Mouse (Mus musculus) CD4-positive naive resting alpha-beta T cell, adult 76 days (primary cell): Measurements from ENCODE around the gene Pzp. TPM values are rescaled to one million over a fixed set of nuclear protein-coding genes. Genes with fewer than 3 reads are reported as not detected.

Experiments used
- total RNA-seq: library from RNA; stranded (reverse); gene quantifications from one replicate; pipeline ENCODE4 v1.2.4, GENCODE M21; 2023

Pzp gene
- total RNA-seq = not detected

DNA sequence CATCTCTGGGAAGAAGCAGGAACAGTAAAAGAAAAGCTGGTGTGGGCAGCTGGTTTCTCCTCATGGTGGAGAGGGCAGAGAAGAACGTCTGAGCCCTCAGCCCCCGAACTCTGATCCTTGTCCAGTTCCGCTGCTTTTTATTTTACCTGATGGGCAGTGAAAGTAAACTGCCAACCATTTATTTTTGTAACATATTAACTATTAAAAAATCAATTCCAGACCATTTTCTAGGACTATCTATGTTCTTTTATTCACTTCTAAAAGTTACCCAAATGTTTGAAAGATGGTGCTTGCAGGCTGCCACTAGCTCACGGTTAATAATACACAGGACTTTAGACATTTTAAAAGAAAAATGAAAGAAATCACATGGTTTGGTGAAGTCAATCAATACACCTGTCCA is at the start of gene Pzp:
Pzp (minus strand) TSS at position 120 of the 400 bp plus-strand sequence.

DNA sequence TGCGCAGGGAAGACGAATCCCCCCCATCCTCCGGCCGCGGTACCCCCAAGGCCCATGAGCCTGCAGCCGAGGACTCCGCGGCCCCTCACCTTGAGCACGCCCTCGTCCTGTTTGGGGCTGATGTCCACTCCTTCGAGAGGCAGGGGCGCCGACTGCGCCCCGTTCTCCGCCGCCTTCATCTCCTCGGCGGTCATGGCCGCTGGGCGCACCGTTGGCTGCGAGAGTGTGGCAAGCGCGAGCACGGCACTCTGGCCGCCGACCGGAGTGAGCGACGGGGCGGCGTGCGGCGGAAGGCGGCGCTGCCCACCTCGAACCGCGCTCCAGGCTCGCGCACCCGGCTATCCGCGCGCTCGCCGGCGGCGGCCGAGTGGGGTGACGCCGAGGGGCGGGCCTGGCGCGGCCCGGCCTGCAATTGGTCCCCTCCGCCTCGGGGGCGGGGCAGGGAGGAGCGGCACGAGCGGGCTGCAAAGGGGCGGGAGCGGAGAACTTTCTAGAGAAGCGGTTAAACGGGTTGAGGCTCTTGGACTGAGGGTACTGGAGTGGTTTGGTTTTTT is 88.1 kb downstream of the Pzp start, which contains the start of gene Fkbp4:
Fkbp4 (minus strand) TSS at position 361 of the 554 bp plus-strand sequence.

Other genes with a start within 250 kb of the Pzp start
- not detected for gene Tead4, start 225.9 kb downstream of the Pzp start, total RNA-seq
- 5.4 TPM for gene Tulp3, start 170.9 kb downstream of the Pzp start, total RNA-seq
- gene Rhno1, start 163.8 kb downstream of the Pzp start, total RNA-seq = 52.9 TPM
- 11.5 TPM for gene Foxm1, start 163.8 kb downstream of the Pzp start, total RNA-seq
- gene Tex52, start 151.3 kb downstream of the Pzp start, total RNA-seq = not detected
- gene Gm44596, start 151.2 kb downstream of the Pzp start, total RNA-seq = not detected
- not detected for gene Nrip2, start 127.4 kb downstream of the Pzp start, total RNA-seq
- 73.1 TPM for gene Itfg2, start 101.8 kb downstream of the Pzp start, total RNA-seq
- 68.7 TPM for gene Fkbp4, start 88.0 kb downstream of the Pzp start, total RNA-seq
- not detected for gene A2ml1, start 54.9 kb upstream of the Pzp start, total RNA-seq
- gene Klrb1a, start 96.8 kb upstream of the Pzp start, total RNA-seq = 0.91 TPM
- 5.7 TPM for gene Clec2h, start 135.7 kb upstream of the Pzp start, total RNA-seq
- gene Klrb1, start 196.3 kb upstream of the Pzp start, total RNA-seq = not detected